Mouse (Mus musculus) erythroid progenitor cell, adult 5-6 weeks (primary cell): ENCODE results near the gene Myadml2. TPM values are rescaled to one million over a fixed set of nuclear protein-coding genes. Genes with fewer than 3 reads are reported as not detected.

Experiments
- ATAC-seq: replicated peaks from 2 replicates; pipeline ENCODE4 v1.8.0; 2016; ENCODE audit warnings: moderate number of reproducible peaks, mild to moderate bottlenecking, moderate TSS enrichment, inconsistent platforms; ENCODE audit not compliant: poor library complexity, low FRiP score, severe bottlenecking
- total RNA-seq, 2 experiments: library from RNA; stranded (forward) in 1 of 2; stranded (reverse) in 1 of 2; fragments of 150-400 nt in 1 of 2; fragments of 186-747, 209-891 nt in 1 of 2; gene quantifications; 2 replicates each; pipeline versions ENCODE4 v1.2.3 to v1.2.4; 2015 to 2017; ENCODE audit warnings: low replicate concordance in 2 of 2

The Myadml2 gene
- total RNA-seq, 2 experiments from 2014 or later, result not detected

DNA sequence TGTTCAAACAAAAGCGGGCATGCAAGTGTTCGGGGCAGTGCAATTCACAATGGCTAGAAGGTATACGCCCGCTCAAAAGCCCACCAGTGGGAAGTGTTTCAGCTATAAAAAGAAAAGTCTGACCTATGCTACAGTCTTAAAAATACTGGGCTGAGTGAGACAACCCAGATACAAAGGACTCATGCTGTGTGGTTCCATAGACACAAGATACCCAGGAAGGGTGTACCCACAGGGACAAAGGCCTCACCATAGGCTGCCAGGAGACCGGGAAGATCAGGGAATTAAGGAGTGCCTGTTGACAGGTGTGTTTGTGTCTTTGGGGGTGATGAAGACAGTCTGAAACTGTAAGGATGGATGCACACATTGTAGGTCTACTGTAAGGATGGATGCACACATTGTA, 15.8 kb upstream of the Myadml2 start:
- no peak for ATAC-seq

DNA sequence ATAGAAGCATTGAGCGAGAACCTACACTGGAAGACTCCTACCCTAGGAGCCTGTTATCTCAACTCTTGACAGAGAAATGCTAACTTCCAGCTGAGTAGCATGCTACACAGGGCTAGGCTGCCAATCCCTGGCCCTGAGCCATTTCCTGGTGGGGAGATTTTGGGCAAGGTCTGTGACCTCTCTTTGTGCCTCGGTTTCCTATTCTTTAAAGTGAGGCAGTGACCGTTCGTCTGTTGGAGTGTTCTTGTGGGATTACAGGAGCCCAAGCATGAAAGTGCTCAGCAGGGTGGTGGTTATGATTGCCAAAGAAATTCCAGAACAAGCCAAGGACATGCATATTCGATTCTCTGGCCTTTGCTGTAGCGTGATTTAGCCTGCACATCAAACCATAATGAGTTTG, 14.8 kb upstream of the Myadml2 start:
- no peak for ATAC-seq

- no peak for ATAC-seq
Observed at GRCm38 (mm10) chr11:120661076-120661460, 13.1 kb upstream of the Myadml2 start, which contains the start of gene Notum. Gene Notum, minus strand, starts transcription at chr11:120661175.

GRCm38 (mm10) chr11:120660301-120661075, 12.5 kb upstream of the Myadml2 start:
- ATAC-seq, result no peak

- no peak for ATAC-seq
Observed at GRCm38 (mm10) chr11:120659509-120660300, 11.7 kb upstream of the Myadml2 start.

DNA sequence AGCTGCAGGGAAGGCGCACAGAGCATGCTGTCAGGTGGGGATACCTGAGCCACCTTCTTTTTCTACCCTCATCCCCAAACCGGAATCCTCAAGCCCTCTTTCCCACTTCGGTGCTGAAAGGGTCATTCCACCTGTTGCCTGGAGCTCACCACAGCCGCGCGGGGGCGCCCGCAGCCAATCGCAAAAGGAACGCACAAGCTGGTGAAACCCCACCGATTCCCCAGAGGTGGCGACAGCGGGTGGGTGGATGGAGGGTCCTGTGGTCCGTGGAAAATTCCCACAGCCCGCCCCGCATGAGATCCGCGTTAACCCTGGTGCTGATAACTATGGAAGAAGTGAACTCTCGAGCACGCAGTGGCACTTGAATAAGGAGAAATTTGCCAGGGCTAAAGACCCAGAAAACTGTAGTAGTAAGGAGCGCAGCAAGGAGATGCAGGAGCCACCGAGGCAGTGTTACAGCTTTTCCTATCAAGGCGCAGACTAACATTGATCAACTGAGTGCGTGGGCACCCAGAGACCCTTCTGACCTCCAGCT, 11.0 kb upstream of the Myadml2 start:
- ATAC-seq, result 0 out of 2 replicates have a peak, but pooled peaks have one; percentile 56

DNA sequence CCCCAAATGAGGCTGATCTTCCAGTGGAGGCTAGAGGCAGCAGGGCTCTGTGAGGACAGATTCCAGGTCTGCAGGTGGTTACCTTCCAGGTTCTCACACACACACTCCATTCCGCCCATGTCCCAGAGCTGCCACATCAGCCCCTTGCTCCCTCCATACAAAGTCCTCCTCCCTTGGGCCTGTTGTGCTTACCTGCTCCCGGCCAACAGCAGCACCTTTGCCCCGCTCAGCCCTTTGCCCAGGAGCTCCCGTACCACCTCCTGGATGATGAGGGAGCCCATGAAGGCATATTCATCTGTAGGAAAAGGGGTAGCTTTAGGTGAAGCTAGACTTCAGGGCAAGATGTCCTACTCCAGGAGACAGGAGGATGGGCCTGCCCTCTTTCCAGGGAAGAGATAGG, 9.3 kb upstream of the Myadml2 start:
- no peak for ATAC-seq

DNA sequence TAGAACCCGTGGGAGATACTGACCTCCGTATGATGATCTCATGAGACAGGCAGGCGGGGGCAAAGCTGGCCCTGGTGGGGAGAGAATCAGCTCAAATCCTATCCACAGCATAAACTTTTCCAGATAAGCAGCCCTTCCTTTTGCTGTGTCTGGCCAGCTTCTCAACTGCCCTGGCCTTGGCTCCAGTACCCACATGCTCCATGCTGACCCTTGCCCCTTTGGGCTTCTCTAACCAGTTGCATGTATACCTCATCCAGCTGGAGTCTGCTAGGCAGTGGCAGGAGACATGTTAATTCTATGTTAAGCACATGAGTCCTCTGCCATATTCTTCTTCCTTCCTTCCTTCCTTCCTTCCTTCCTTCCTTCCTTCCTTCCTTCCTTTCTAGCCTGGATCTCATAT, 6.8 kb upstream of the Myadml2 start:
- ATAC-seq, result no peak

DNA sequence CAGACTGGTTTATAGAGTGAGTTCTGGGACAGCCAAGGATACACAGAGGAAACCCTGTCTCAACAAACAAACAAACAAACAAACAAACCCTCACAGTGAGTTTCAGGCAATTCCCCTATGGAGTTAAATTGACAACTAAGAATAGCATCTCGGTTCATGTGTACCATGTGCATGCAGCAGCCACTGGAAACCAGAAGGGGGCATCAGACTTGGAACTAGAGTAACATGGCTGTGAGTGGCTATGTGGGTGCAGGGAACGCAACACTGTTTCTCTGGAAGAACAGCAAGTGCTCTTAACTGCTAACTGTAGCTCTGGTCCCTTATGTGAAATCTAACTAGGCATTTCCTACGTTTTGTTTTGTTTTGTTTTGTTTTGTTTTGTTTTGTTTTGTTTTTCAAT, 3.9 kb upstream of the Myadml2 start:
- ATAC-seq, result peak; percentile 51; the same call in 1 of the 2 replicates

DNA sequence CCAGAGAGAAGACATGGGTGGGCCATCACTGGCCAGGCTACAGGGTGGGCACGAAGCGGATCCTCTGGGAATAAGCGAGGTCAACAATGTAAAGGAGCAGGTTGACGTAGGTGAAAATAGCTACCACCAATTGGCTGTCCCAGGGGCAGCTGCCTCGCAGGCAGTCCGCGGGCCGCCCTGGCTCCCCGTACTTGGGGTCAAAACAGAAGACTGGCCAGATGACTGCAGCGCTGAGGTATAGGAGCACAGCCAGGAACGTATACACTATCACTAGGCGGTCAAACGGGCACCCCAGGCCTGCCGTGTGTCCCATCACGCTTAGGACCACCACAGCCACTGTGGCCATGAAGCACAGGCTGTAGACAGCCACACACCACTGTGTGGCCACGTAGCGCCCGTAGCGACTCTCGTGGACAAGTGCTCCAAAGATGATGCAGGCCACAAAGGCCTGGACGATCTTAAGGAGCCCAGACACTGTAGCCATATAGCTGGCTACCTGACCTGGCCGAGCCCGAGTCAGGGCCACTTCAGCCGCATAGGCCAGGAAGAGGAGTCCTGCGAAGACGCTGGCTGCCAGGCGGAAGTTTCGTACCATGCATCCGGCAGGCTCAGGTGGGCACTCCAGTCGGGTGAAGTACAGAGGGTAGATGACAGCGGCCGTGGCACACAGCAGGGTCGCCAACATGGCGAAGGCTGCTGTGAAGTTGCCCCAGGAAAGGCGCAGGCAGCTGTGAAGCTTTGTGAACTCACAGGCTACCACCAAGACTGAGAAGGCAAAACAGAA, 719 bp downstream of the Myadml2 start:
- ATAC-seq, result no peak

DNA sequence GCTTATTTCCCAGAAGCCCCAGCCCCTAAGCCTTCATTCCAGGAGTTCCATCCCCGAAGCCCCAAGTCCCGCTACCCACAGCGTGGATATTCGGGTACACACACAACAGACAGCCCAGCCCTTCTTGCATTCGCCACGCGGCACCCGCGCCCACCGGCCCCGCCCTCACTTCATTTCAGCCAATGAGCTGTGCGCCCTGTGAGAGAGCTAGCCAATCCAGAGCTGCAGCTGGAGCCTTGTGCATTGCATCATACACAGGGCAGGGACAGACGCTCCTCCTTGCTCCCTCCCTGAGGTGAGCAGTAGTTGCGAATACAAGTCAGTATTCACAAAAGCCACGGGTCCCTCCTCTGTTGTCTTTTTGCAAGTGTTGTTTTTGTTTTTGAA, 4.4 kb downstream of the Myadml2 start, which contains the start of gene Pycr1:
TSS of gene Pycr1 (minus strand) at position 169 of the 387 bp plus-strand sequence.
- ATAC-seq, result peak; percentile 94

GRCm38 (mm10) chr11:120642939-120643600, 4.9 kb downstream of the Myadml2 start:
- peak; percentile 33 for ATAC-seq

- no peak for ATAC-seq
Observed at GRCm38 (mm10) chr11:120641869-120642268, 6.1 kb downstream of the Myadml2 start.

DNA sequence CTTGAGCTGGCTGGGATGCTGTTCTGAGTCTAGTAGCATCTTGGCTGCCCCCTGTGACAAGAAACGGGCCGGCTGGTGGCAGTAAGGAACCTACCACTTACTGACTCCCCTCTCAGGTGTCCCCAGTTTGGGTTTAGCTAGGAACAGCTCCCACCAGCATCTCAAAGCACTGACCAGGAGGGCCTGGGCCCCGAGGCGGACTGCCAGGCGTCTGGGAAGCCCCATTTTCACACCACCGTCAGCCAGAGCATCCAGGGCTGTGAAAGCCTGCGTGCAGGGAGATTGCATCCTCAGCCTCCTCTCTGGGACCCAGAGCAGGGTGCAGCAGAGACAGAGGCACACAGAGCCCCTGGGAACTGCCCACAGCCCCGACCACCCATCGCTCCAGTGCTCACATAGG, 6.7 kb downstream of the Myadml2 start:
- no peak for ATAC-seq

- ATAC-seq, result no peak
Observed at GRCm38 (mm10) chr11:120634810-120635209, 13.1 kb downstream of the Myadml2 start.

- ATAC-seq, result peak; percentile 51
Observed at GRCm38 (mm10) chr11:120633520-120634343, 14.2 kb downstream of the Myadml2 start, which contains the start of gene Mafg. Gene Mafg, minus strand, starts transcription at chr11:120633600.

- ATAC-seq, result peak; percentile 50
Observed at GRCm38 (mm10) chr11:120632559-120633519, 15.1 kb downstream of the Myadml2 start.
